ENCODE assay signal across 10 mouse cellular contexts in the genomic region with DNA sequence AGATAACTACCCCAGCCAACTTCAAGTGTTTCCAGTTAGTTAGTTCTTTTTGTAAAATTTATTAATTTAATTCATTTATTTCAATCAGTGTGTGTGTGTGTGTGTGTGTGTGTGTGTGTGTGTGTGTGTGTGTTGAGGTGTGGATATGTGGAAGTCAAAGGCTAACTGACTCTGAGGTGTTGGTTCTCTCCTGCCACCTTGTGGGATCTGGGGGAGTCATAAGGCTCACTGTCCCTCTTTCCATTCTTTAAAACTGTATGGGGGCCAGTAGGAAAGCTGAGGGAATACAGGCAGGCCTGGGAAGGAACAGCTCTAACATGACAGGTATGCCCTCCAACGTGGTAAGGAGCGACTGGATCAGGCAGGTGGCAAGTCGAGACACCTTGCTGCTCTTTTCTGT. TPM values are rescaled to one million over a fixed set of nuclear protein-coding genes. Genes with fewer than 3 reads are reported as not detected.
DNase-seq lines count a peak whose midpoint lies in the region; ATAC-seq and TF ChIP-seq lines count a peak whose summit lies in the region.
"Had no signal": no experiment of that assay in that cellular context is flagged by ENCODE, and none has a peak within 500 bp of the region (broad histone marks: within the 10 kb centered on the region; RNA-seq: fewer than 3 reads in every experiment).

No protein-coding gene starts in this region.

- no peak overlapping the region for H3K4me3 ChIP-seq in liver, embryonic 14.5 days (ENCODE audit: insufficient read depth in 1 of 2, low read depth in 2 of 2, low read length in 2 of 2)
- H3K4me3 ChIP-seq in liver, embryonic 11.5 days (ENCODE audit: low read depth, low read length) = no peak overlapping the region
- H3K4me3 ChIP-seq in forebrain, embryonic 15.5 days = no peak overlapping the region
- H3K4me3 ChIP-seq: megakaryocyte, embryonic 14.5 days had no signal

- no peak overlapping the region for H3K27ac ChIP-seq in liver, embryonic 14.5 days
- H3K27ac ChIP-seq in liver, embryonic 11.5 days (ENCODE audit: low read depth, low read length) = no peak overlapping the region
- no peak overlapping the region for H3K27ac ChIP-seq in forebrain, embryonic 15.5 days (replicated peaks)

- H3K4me2 ChIP-seq in liver, embryonic 14.5 days (ENCODE audit: low read depth) = no peak overlapping the region
- no peak overlapping the region for H3K4me2 ChIP-seq in liver, embryonic 11.5 days
- H3K4me2 ChIP-seq in forebrain, embryonic 15.5 days (replicated peaks) = no peak overlapping the region

- H3K27me3 ChIP-seq in liver, embryonic 14.5 days (ENCODE audit: control insufficient read depth, insufficient read depth, low read length) = no peaks in the 10 kb centered on the region
- H3K27me3 ChIP-seq in liver, embryonic 11.5 days (replicated peaks; ENCODE audit: control insufficient read depth, insufficient read depth, low read length) = no peaks in the 10 kb centered on the region
- no peaks in the 10 kb centered on the region for H3K27me3 ChIP-seq in forebrain, embryonic 15.5 days
- H3K27me3 ChIP-seq: megakaryocyte, embryonic 14.5 days had no signal

- H3K36me3 ChIP-seq in liver, embryonic 14.5 days (replicated peaks; ENCODE audit: control insufficient read depth, insufficient read depth, low read depth) = peaks cover 11% of the 10 kb centered on the region
- H3K36me3 ChIP-seq in liver, embryonic 11.5 days (ENCODE audit: control insufficient read depth, insufficient read depth, low read length) = peaks cover 25% of the 10 kb centered on the region
- H3K36me3 ChIP-seq in forebrain, embryonic 15.5 days = peaks cover 70% of the 10 kb centered on the region

- TF ChIP-seq EP300 in liver, embryonic 14.5 days (IDR thresholded peaks at IDR 0.05; ENCODE audit: low read depth) = no peak

- peak; percentile 38 for TF ChIP-seq CTCF in liver, embryonic 14.5 days (IDR thresholded peaks at IDR 0.05; ENCODE audit: low read depth)

- no peaks in the 10 kb centered on the region for H3K9me3 ChIP-seq in liver, embryonic 14.5 days (ENCODE audit: control insufficient read depth, low read length)
- H3K9me3 ChIP-seq in liver, embryonic 11.5 days (ENCODE audit: control insufficient read depth, low read length) = 0 out of 2 replicates have a peak, but pooled peaks cover 2% of the 10 kb centered on the region
- H3K9me3 ChIP-seq in forebrain, embryonic 15.5 days = no peaks in the 10 kb centered on the region
- H3K9me3 ChIP-seq: megakaryocyte, embryonic 14.5 days had no signal

- no peak overlapping the region for H3K9ac ChIP-seq in liver, embryonic 14.5 days (replicated peaks)
- H3K9ac ChIP-seq in liver, embryonic 11.5 days (ENCODE audit: low read depth, low read length) = no peak overlapping the region
- H3K9ac ChIP-seq in forebrain, embryonic 15.5 days (replicated peaks) = no peak overlapping the region

- intact Hi-C loops in gastrocnemius, postnatal 36 days (cut with DNase I) = no loop called here

- H3K4me1 ChIP-seq in liver, embryonic 14.5 days (replicated peaks; ENCODE audit: control insufficient read depth in 2 of 2, insufficient read depth in 2 of 2, low read length in 1 of 2) = no peaks in the 10 kb centered on the region
- no peaks in the 10 kb centered on the region for H3K4me1 ChIP-seq in liver, embryonic 11.5 days (replicated peaks; ENCODE audit: control insufficient read depth, insufficient read depth, low read length)
- no peaks in the 10 kb centered on the region for H3K4me1 ChIP-seq in forebrain, embryonic 15.5 days

- peak; percentile 9 for DNase-seq in gastrocnemius, adult 18-20 months (ENCODE audit: low spot score)
- DNase-seq in gastrocnemius, postnatal 36 days = no peak
- DNase-seq in liver, embryonic 14.5 days (ENCODE audit: low read depth in 3 of 3, low spot score in 3 of 3) = no peak
- DNase-seq in liver, embryonic 11.5 days (ENCODE audit: low spot score) = no peak
- DNase-seq in embryo, embryonic 11 days = peak; percentile 24
- DNase-seq in thymus, postnatal 0 days (ENCODE audit: low spot score) = peak; percentile 40
- DNase-seq: spleen, adult 18-20 months had no signal

- ATAC-seq in liver, embryonic 14.5 days (ENCODE audit: insufficient read depth) = no peak
- no peak for ATAC-seq in liver, embryonic 11.5 days (replicated peaks; ENCODE audit: low FRiP score)
- no peak for ATAC-seq in forebrain, embryonic 15.5 days (replicated peaks)
- no peak for ATAC-seq in inflammation-experienced regulatory T-cells, adult 6 months

- WGBS in liver, embryonic 14.5 days (ENCODE audit: insufficient replicate concordance) = 61% methylated on average over 3 of the region's 3 CpGs
- 75% methylated on average over 3 of the region's 3 CpGs for WGBS in liver, embryonic 11.5 days
- WGBS in forebrain, embryonic 15.5 days = 60% methylated on average over 3 of the region's 3 CpGs

RNA-seq across cellular contexts. Expression of a gene that starts 34.8 kb away (rescaled TPM):
- total RNA-seq in gastrocnemius, adult 18-20 months (2021) = 10 to 100 TPM; 19.6 to 20.9 TPM
- 10 to 100 TPM; 18.0 to 19.3 TPM for total RNA-seq in gastrocnemius, postnatal 36 days (2021)
- polyA plus RNA-seq in liver, embryonic 14.5 days (2012; rRNA removed) = 4.7 and 5.8 TPM in 2 replicates
- 1.9 and 2.1 TPM in 2 replicates for polyA plus RNA-seq in liver, embryonic 14.5 days (2014; fragmentation: Nextera tagmentation; extraction: Ambion mirVana)
- polyA plus RNA-seq in liver, embryonic 11.5 days (2014; fragmentation: Nextera tagmentation; extraction: Ambion mirVana) = 5.1 and 5.9 TPM in 2 replicates
- 22.6 and 33.9 TPM in 2 replicates for polyA plus RNA-seq in thymus, postnatal 0 days (2015; fragmentation: Nextera tagmentation; extraction: Ambion mirVana)
- polyA plus RNA-seq in forebrain, embryonic 15.5 days (2015; fragmentation: Nextera tagmentation; extraction: Ambion mirVana) = 10.9 and 11.4 TPM in 2 replicates
- polyA plus RNA-seq in inflammation-experienced regulatory T-cells, adult 6 months (2017; shearing (Covaris generic)) = 10 to 100 TPM in 2 of 3 experiments, 1 to 10 TPM in 1; 5.5 to 15.7 (median 11.1) TPM

RNA-seq across cellular contexts. Expression of a gene that starts 43.4 kb away (rescaled TPM):
- total RNA-seq in gastrocnemius, adult 18-20 months (2021) = 1 to 10 TPM; 3.1 to 3.3 TPM
- total RNA-seq in gastrocnemius, postnatal 36 days (2021) = 1 to 10 TPM; 1.9 to 2.7 TPM
- 2.6 and 3.4 TPM in 2 replicates for polyA plus RNA-seq in liver, embryonic 14.5 days (2012; rRNA removed)
- polyA plus RNA-seq in liver, embryonic 14.5 days (2014; fragmentation: Nextera tagmentation; extraction: Ambion mirVana) = 4.2 and 5.5 TPM in 2 replicates
- 12.6 and 13.1 TPM in 2 replicates for polyA plus RNA-seq in liver, embryonic 11.5 days (2014; fragmentation: Nextera tagmentation; extraction: Ambion mirVana)
- polyA plus RNA-seq in thymus, postnatal 0 days (2015; fragmentation: Nextera tagmentation; extraction: Ambion mirVana) = 16.7 and 21.2 TPM in 2 replicates
- polyA plus RNA-seq in forebrain, embryonic 15.5 days (2015; fragmentation: Nextera tagmentation; extraction: Ambion mirVana) = 16.4 and 17.6 TPM in 2 replicates
- polyA plus RNA-seq in inflammation-experienced regulatory T-cells, adult 6 months (2017; shearing (Covaris generic)) = 10 to 100 TPM; 12.4 to 17.5 (median 15.1) TPM

RNA-seq across cellular contexts. Expression of a gene that starts 43.6 kb away (rescaled TPM):
- total RNA-seq in gastrocnemius, adult 18-20 months (2021) = 1 to 10 TPM; 7.3 to 7.7 TPM
- total RNA-seq in gastrocnemius, postnatal 36 days (2021) = 1 to 10 TPM; 6.0 to 6.4 TPM
- polyA plus RNA-seq in liver, embryonic 14.5 days (2012; rRNA removed) = 3.1 and 4.0 TPM in 2 replicates
- 3.4 and 4.2 TPM in 2 replicates for polyA plus RNA-seq in liver, embryonic 14.5 days (2014; fragmentation: Nextera tagmentation; extraction: Ambion mirVana)
- polyA plus RNA-seq in liver, embryonic 11.5 days (2014; fragmentation: Nextera tagmentation; extraction: Ambion mirVana) = 14.6 and 15.5 TPM in 2 replicates
- polyA plus RNA-seq in thymus, postnatal 0 days (2015; fragmentation: Nextera tagmentation; extraction: Ambion mirVana) = 11.0 and 11.9 TPM in 2 replicates
- 19.0 and 22.6 TPM in 2 replicates for polyA plus RNA-seq in forebrain, embryonic 15.5 days (2015; fragmentation: Nextera tagmentation; extraction: Ambion mirVana)
- 10 to 100 TPM; 10.5 to 18.3 (median 11.1) TPM for polyA plus RNA-seq in inflammation-experienced regulatory T-cells, adult 6 months (2017; shearing (Covaris generic))

Comparison
In these comparisons a context has a peak if more than half of its experiments do, and no peak if none do; other contexts are left out.
1. DNase-seq: peak in gastrocnemius, adult 18-20 months (single experiment), embryo, embryonic 11 days (single experiment) and thymus, postnatal 0 days (single experiment); none in gastrocnemius, postnatal 36 days (0 of 2), liver, embryonic 14.5 days (0 of 3) and liver, embryonic 11.5 days (single experiment).